Mouse (Mus musculus) Patski (cell line): ENCODE results near the gene Bcas3. TPM values are rescaled to one million over a fixed set of nuclear protein-coding genes. Genes with fewer than 3 reads are reported as not detected.

Experiments
- ATAC-seq: fragments of 100-300 bp; one replicate; pipeline ENCODE4 v1.8.0; 2021
- CTCF ChIA-PET: fragments of 350-600 bp; sonication (Branson Sonifier 250); formaldehyde crosslinking; loops from one replicate; lab custom pipeline; 2022; ENCODE audit warnings: inconsistent platforms; lab: Charles Lee
- POLR2A ChIA-PET: fragments of 350-600 bp; sonication (Branson Sonifier 250); formaldehyde crosslinking; loops from one replicate; lab custom pipeline; 2022; ENCODE audit warnings: antibody characterized with exemption, inconsistent platforms; lab: Charles Lee
- DNase-seq: peaks from one replicate; pipeline ENCODE4 v3.0.0-alpha.2; 2011; ENCODE audit warnings: low read depth, low spot score
- H3K27me3 ChIP-seq: fragments of 371-371 bp; one replicate; pipeline ENCODE4 v1.5.1; 2021
- CTCF ChIP-seq: fragments of 100-300 bp; IDR thresholded peaks from one replicate; pipeline ENCODE4 v1.5.1; 2021
- in situ Hi-C: fragments of 300-500 bp; cut with MboI; formaldehyde crosslinking; loops from 3 replicates; pipeline ENCODE4 v1.11.1; 2018; ENCODE audit warnings: low pct_unique_long_range_greater_than_20kb, mixed read lengths
- polyA plus RNA-seq: library from polyadenylated mRNA; unstranded; gene quantifications from one replicate; pipeline ENCODE4 v1.2.3, GENCODE M21; 2021

Bcas3 gene
- polyA plus RNA-seq, 1 experiment from 2014 or later, result 31.6 TPM

DNA sequence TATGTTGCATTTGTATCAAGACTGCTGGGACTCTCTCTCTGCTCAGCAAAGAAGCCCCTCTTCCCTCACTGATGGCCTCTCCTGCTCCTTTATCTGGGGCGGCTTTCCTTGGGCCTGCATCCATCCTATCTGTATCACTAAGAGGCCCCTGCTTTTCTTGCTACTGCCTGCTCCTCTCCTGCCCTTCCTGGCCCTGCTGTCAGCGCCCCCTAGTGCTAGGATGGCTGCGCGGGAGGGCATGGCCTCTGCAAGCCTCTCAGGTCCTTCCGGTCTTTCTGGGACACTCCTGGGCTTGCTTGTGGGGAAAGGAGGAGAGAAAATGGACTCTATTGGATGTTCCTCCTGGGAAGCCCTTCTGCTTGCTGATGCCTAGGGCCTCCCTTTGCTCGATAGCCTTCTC lies 470.2 kb downstream of the Bcas3 start:
- ChIA-PET POLR2A (interaction anchor here (0.9 kb wide), 1 partner anchor 307 kb away, joined by 3 read pairs; no protein-coding TSS in a partner anchor), CTCF (interaction anchor here (0.7 to 2.5 kb wide), 5 partner anchors 9 to 304 kb away, joined by 3 to 6 read pairs (median 5); no protein-coding TSS in a partner anchor)
- TF ChIP-seq CTCF, result peak; percentile 97
- ATAC-seq (no peak), DNase-seq (no peak)
- in situ Hi-C loops, result loop anchor here (5.0 kb wide), 1 partner anchor 296 kb away; no protein-coding TSS in a partner anchor
- H3K27me3 ChIP-seq, result no peaks in the 10 kb centered on the region

DNA sequence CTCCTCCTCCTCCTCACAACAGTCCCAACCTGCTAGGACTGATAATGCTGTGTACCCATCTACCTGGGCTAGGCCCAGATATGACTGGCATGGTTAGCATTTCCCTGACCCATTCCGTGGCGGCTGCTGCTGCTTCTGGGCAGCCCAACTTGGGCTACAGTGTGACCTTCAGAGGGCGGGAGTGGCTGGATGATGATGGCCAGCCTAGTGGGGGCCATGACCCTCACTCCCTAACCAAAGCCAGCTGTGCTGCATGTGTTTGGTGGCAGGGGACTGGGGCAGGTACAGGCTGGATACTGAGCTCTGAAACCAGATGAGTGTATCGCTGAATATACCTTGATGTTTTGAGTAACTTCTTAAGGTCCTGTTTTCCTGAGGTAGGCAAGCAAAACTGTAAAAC lies 470.8 kb downstream of the Bcas3 start:
- in situ Hi-C loops, result loop anchor here (5.0 kb wide), 1 partner anchor 296 kb away; no protein-coding TSS in a partner anchor
- no peak for ATAC-seq
- DNase-seq, result no peak
- no peak for TF ChIP-seq CTCF
- POLR2A ChIA-PET, result interaction anchor here (0.9 kb wide), 1 partner anchor 308 kb away, joined by 3 read pairs; no protein-coding TSS in a partner anchor
- H3K27me3 ChIP-seq, result no peaks in the 10 kb centered on the region
- CTCF ChIA-PET, result interaction anchor here (1.0 to 2.5 kb wide), 3 partner anchors 116 to 305 kb away, joined by 3 to 5 read pairs (median 5); no protein-coding TSS in a partner anchor

DNA sequence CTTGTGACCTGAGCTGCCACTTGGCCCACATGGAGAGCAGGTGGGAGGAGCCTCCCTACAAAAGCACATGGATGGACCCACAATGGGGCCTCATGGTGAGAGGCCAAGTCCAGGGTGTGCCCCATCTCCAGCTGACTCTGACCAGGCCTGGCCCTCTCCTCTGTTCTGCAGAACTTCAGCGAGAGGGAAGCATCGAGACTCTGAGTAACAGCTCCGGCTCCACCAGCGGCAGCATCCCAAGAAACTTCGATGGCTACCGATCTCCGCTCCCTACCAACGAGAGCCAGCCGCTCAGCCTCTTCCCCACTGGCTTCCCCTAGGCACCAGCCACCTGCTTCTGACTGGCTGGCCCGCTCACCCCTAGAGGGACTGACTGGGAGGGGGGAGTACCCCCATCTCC lies 472.1 kb downstream of the Bcas3 start:
- ChIA-PET CTCF (interaction anchor here (1.0 kb wide), 1 partner anchor 306 kb away, joined by 3 read pairs; no protein-coding TSS in a partner anchor), POLR2A (no interaction called here)
- DNase-seq (no peak), ATAC-seq (no peak)
- H3K27me3 ChIP-seq, result no peaks in the 10 kb centered on the region
- no peak for TF ChIP-seq CTCF
- in situ Hi-C loops, result no loop called here

DNA sequence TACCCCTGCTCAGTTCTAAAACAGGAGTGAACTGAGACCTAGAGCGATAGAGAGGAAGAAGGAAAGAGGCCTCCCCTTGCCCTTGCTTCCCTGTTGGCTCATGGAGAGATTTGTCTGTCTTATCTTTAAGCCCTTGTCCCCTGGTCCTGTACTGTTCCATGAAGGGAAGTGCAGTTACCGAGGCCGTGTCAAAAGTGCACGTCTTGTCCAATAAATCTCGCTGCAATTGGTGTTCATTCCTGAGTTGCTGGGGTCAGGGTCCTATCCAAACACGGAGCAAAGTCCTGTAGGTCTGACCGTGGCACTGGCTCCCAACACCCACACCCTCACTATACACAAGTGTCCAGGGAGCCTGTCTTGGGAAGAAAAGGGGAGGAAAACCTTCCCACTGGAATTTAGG lies 472.9 kb downstream of the Bcas3 start:
- TF ChIP-seq CTCF, result no peak
- ATAC-seq (no peak), DNase-seq (no peak)
- CTCF ChIA-PET, result interaction anchor here (1.0 kb wide), 1 partner anchor 307 kb away, joined by 3 read pairs; no protein-coding TSS in a partner anchor
- POLR2A ChIA-PET, result interaction anchor here (0.6 kb wide), 1 partner anchor 269 kb away, joined by 5 read pairs; no protein-coding TSS in a partner anchor
- H3K27me3 ChIP-seq, result no peaks in the 10 kb centered on the region
- in situ Hi-C loops, result no loop called here

DNA sequence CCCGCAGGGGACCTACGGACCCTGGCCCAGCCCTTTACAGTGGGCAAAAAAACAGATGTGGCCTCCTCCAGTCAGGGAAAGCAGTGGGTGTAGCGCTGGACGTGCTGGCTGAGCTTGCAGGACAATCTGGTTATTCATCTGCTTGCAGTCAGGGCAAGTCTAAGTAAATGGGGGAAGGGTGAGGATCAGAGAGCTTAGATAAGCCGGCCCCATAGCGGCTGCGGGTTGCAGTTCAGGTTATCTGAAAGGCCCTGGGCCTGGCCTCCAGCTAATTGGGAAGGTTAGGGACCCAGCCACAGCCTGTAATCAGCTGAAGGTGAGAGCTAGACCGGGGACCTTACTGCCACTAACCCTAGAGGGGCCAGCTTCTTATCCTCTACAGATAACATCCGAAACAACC lies 474.4 kb downstream of the Bcas3 start:
- ChIA-PET CTCF (no interaction called here), POLR2A (interaction anchor here (0.6 kb wide), 1 partner anchor 31 kb away, joined by 3 read pairs; no protein-coding TSS in a partner anchor)
- TF ChIP-seq CTCF, result no peak
- DNase-seq (no peak), ATAC-seq (no peak)
- no peaks in the 10 kb centered on the region for H3K27me3 ChIP-seq
- in situ Hi-C loops, result no loop called here

DNA sequence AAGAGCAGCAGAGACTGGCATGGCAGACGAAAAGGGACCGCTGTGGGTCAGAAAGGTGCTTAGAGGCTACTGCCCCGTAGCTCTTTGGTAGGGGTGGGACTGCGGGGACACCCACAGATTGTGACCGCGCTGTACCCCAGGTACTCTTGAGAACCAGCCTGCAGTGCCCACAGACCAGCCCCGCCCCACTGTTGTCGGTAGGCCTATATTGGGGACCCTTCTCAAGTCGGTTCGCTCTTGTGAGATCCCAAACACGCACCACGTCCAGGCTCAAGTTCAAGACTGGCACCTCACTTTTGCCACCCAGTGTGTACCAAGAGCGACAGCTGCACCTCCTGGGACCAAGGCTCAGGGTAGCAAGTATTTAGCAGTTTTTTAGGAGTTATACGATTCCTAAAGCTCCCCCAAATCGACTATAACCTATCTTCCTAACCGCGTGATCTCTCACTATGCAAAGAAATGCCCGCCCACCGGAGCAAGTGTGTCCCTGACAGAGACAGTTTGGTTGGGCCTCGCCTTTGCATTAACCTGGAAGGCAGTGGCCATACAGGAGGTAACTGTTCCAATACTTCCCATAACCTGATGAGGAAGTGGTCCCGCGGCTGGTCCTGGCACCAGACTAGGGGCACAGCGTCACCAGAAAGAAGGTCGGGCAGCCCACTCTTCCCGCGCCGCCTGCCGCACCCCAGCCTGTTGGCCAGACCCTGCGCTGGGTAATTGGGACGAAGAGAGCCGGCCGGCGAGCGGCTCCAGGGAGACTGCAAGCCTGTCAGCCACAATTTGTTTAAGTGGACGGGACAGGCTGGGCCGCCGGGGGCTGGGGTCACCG lies 475.9 kb downstream of the Bcas3 start:
- TF ChIP-seq CTCF, result no peak
- ATAC-seq, result no peak
- no peaks in the 10 kb centered on the region for H3K27me3 ChIP-seq
- POLR2A ChIA-PET, result interaction anchor here (0.6 kb wide), 1 partner anchor 241 kb away, joined by 3 read pairs; no protein-coding TSS in a partner anchor
- in situ Hi-C loops, result no loop called here
- DNase-seq, result no peak
- CTCF ChIA-PET, result no interaction called here

DNA sequence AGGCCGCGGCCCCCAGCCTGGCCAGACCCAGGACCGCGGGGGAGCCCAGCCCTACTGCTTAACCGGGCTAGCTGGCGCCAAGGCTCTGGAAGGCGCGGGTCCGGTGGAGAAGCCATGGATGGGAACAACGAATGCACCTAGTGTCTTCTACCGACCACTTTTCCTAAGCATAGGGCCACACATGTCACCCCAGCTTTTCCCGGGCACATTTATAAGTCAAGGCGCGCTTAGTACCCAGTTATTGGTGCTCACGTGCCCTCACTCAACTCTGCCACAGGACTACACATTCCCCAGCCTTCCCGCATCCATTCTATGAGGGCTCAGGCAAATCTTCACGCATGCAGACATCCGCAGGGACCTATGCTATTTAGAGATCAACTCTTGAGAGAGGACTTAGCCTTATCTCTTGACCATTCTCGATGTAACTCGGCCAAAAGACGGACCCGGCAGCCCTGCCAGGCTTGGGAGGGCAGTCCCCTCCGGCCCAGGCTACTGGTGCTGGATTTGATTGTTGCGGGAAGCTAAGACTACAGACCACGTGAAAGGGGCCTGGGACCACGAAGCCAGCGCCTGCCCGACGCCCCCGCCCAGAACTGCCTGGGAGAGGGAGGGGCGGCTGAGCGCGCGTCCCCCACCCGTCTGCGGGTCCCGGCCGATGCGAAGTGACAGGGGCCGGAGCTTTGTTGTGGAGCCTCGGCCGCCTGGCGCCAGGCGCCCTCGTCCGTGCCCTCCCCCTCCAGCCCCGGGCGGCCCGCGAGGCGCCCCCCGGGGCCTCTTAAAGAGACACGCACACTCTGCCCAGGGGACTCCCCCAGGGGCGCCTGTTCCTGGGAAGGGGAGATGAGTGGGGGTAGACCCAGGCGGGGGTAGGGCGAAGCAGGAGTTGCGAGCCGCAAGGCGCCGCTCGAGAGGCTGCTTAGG lies 476.8 kb downstream of the Bcas3 start:
- CTCF ChIA-PET, result no interaction called here
- in situ Hi-C loops, result no loop called here
- no peaks in the 10 kb centered on the region for H3K27me3 ChIP-seq
- DNase-seq (no peak), ATAC-seq (no peak)
- no peak for TF ChIP-seq CTCF
- POLR2A ChIA-PET, result interaction anchor here (0.6 kb wide), 1 partner anchor 242 kb away, joined by 3 read pairs; no protein-coding TSS in a partner anchor

DNA sequence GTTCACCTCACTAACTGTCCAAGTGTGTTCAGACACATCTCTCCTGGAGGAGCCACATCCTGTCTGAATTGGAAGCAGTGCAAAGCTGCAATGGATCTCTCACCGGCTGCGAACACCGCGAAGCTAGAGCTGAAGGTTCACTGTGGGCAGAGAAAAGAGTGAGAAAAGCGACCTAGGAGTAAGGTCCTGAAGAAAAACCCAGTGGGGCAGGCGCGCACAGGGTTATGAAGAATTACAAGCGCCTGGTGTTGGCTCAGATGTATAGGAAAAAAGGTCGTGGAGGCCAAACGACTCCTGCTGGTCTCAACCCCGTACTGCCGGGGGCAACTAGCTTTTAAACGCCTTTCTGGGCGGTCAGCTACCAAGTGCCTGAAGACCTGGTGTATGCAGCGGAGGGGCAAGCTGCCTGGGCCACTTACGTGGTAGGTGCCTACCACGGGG lies 478.0 kb downstream of the Bcas3 start:
- in situ Hi-C loops, result no loop called here
- no peak for TF ChIP-seq CTCF
- ChIA-PET CTCF (no interaction called here), POLR2A (interaction anchor here (0.6 kb wide), 1 partner anchor 54 kb away, joined by 4 read pairs; no protein-coding TSS in a partner anchor)
- DNase-seq (no peak), ATAC-seq (no peak)
- no peaks in the 10 kb centered on the region for H3K27me3 ChIP-seq

DNA sequence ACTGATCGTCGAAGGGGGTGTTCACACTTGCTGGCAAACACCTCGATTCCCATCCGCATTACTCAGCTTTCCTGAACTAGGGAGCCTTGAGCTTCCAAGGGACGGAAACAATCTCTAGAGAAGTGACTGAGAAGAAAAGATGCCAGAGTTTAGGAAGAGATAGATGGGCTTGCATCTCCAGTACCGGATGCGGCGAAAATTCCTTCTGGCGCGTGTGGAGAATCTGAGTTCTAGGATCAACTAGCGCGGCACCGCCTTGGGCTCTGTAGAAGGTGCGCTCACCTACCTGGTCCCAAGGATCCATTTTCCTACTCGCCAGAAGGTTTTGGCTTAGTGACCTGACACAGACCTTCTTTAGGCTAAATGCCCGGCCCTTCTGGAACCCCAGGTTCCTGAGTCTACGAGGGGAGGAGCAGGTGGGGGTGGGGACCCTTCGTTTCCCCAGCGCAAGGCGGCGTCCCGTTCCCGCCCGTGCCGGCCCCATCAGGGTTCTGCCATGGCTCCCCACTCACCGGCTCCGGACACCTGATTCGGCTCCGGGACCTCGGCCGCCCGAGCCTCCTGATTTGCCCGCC lies 478.8 kb downstream of the Bcas3 start:
- CTCF ChIA-PET, result no interaction called here
- no peaks in the 10 kb centered on the region for H3K27me3 ChIP-seq
- no peak for TF ChIP-seq CTCF
- POLR2A ChIA-PET, result interaction anchor here (0.7 kb wide), 1 partner anchor 45 kb away, joined by 6 read pairs; no protein-coding TSS in a partner anchor
- ATAC-seq (no peak), DNase-seq (no peak)
- in situ Hi-C loops, result no loop called here
